Mouse (Mus musculus) spleen, adult 2 months (tissue): ENCODE measurements around the gene Styx.

ENCODE experiments used
- CTCF ChIP-seq: fragments of 200-500 bp; IDR thresholded peaks from 2 replicates; pipeline ENCODE4 v1.5.1; 2011; ENCODE audit warnings: mild to moderate bottlenecking, inconsistent platforms; ENCODE audit not compliant: insufficient read depth, insufficient read length, insufficient replicate concordance; ENCODE audit errors: extremely low read depth
- POLR2A ChIP-seq: fragments of 200-500 bp; IDR thresholded peaks from 2 replicates; pipeline ENCODE4 v1.6.1; 2011; ENCODE audit warnings: low read depth, low read length, inconsistent platforms

DNA sequence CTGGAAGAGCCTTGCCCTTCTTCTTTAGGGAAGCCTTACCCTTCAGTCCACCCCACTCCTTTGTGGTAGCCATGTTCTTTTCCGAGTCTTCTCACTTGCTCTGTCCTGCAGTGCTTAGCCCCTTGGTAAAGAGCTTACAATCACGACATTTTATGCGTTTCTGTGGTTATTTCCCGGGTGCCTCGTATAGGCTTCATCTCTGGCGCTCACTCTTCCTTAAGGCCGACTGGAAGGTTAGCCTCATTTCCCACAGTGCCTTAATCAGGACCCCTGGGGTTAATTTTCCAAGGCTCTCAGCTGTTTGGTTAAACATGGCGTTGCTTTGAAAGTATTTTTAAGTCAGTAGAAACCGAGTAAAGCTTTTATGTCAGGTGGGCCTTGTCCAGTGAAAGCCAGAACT lies 88.5 kb downstream of the Styx start:
- no peak for TF ChIP-seq CTCF
- no peak for TF ChIP-seq POLR2A
